Mouse (Mus musculus) liver, postnatal 0 days (tissue): Measurements from ENCODE around the gene Fbxl15. TPM values are rescaled to one million over a fixed set of nuclear protein-coding genes. Genes with fewer than 3 reads are reported as not detected.
A peak's percentile ranks its signal among the peaks of the same experiment; 100 is the strongest.

Source experiments
- ATAC-seq: fragments of 200-750 bp; cut with Nextera tagmentation; 2 replicates; pipeline ENCODE4 v1.8.0; 2017; ENCODE audit warnings: mild to moderate bottlenecking, moderate library complexity
- DNase-seq: peaks from one replicate; pipeline ENCODE4 v3.0.0-alpha.2; 2016
- H3K27ac ChIP-seq: fragments of 300-500 bp; sonication (generic); 2 replicates; pipeline ENCODE4 v1.5.1; 2014; ENCODE audit warnings: antibody characterized with exemption, moderate library complexity, mild to moderate bottlenecking, low read depth
- H3K27me3 ChIP-seq: fragments of 300-500 bp; sonication (generic); 2 replicates; pipeline ENCODE4 v1.6.1; 2014; ENCODE audit warnings: low read length, control low read depth, mixed read lengths; ENCODE audit not compliant: insufficient read depth
- H3K36me3 ChIP-seq: fragments of 300-500 bp; sonication (generic); replicated peaks from 2 replicates; pipeline ENCODE4 v1.6.1; 2014; ENCODE audit warnings: mild to moderate bottlenecking, control low read depth, low read length, moderate library complexity, mixed read lengths; ENCODE audit not compliant: insufficient read depth
- H3K4me1 ChIP-seq: fragments of 300-500 bp; sonication (generic); 2 replicates; pipeline ENCODE4 v1.6.1; 2014; ENCODE audit warnings: antibody characterized with exemption, mild to moderate bottlenecking, control low read depth; ENCODE audit not compliant: insufficient read depth
- H3K4me2 ChIP-seq: fragments of 300-500 bp; sonication (generic); 2 replicates; pipeline ENCODE4 v1.6.1; 2014; ENCODE audit warnings: low read depth, mild to moderate bottlenecking, low read length, moderate library complexity, mixed read lengths
- H3K4me3 ChIP-seq: fragments of 300-500 bp; sonication (generic); 2 replicates; pipeline ENCODE4 v1.5.1; 2014; ENCODE audit warnings: low read depth, low read length
- H3K9ac ChIP-seq: fragments of 300-500 bp; sonication (generic); replicated peaks from 2 replicates; pipeline ENCODE4 v1.6.1; 2014; ENCODE audit warnings: mild to moderate bottlenecking, moderate library complexity
- H3K9me3 ChIP-seq: fragments of 300-500 bp; sonication (generic); 2 replicates; pipeline ENCODE4 v1.6.1; 2016; ENCODE audit warnings: mild to moderate bottlenecking, control low read depth, low read length, mixed read lengths
- CTCF ChIP-seq: sonication (generic); IDR thresholded peaks from 2 replicates; pipeline ENCODE4 v1.5.1; 2016; ENCODE audit warnings: antibody characterized with exemption, low read depth
- EP300 ChIP-seq: IDR thresholded peaks from 2 replicates; pipeline ENCODE4 v1.6.1; 2016; ENCODE audit warnings: antibody characterized with exemption, low read depth, mild to moderate bottlenecking
- WGBS: fragments of 180-500 bp; shearing (Covaris S2); extraction: QIAGEN DNeasy Blood & Tissue Kit; methylation state at CpG from one replicate; pipeline ENCODE4 v1.1.7; 2014; ENCODE audit not compliant: insufficient replicate concordance; 5-methylcytosine and 5-hydroxymethylcytosine counted together
- polyA plus RNA-seq: library from polyadenylated mRNA; unstranded; fragments of >200 nt; fragmentation: Nextera tagmentation; extraction: Ambion mirVana; gene quantifications from 2 replicates; pipeline ENCODE4 v1.2.1, GENCODE M21; 2015

Gene Fbxl15
- polyA plus RNA-seq, 1 experiment from 2014 or later = 8.8 TPM

- H3K4me3 ChIP-seq = no peak overlapping the region
- WGBS = 78% methylated on average over 3 of the region's 3 CpGs
- H3K9ac ChIP-seq = no peak overlapping the region
- H3K36me3 ChIP-seq = peaks cover 30% of the 10 kb centered on the region
- no peaks in the 10 kb centered on the region for H3K9me3 ChIP-seq
- ATAC-seq = no peak
- no peaks in the 10 kb centered on the region for H3K4me1 ChIP-seq
- H3K27ac ChIP-seq = no peak overlapping the region
- TF ChIP-seq EP300 = no peak
- TF ChIP-seq CTCF = no peak
- H3K4me2 ChIP-seq = no peak overlapping the region
- H3K27me3 ChIP-seq = no peaks in the 10 kb centered on the region
- no peak for DNase-seq
Observed at GRCm38 (mm10) chr19:46287566-46287965, 40.4 kb upstream of the Fbxl15 start.

GRCm38 (mm10) chr19:46290535-46291105 lies 37.4 kb upstream of the Fbxl15 start:
- Histone ChIP-seq H3K4me1 (no peaks in the 10 kb centered on the region), H3K36me3 (peaks cover 7% of the 10 kb centered on the region; the same call in 1 of the 2 replicates), H3K4me2 (no peak overlapping the region), H3K9me3 (no peaks in the 10 kb centered on the region), H3K4me3 (no peak overlapping the region), H3K9ac (no peak overlapping the region), H3K27me3 (no peaks in the 10 kb centered on the region), H3K27ac (no peak overlapping the region)
- peak; percentile 66 for ATAC-seq
- TF ChIP-seq CTCF (peak; percentile 17; the same call in 1 of the 2 replicates), EP300 (no peak)
- 53% methylated on average over 12 of the region's 12 CpGs for WGBS
- DNase-seq = peak; percentile 25

DNA sequence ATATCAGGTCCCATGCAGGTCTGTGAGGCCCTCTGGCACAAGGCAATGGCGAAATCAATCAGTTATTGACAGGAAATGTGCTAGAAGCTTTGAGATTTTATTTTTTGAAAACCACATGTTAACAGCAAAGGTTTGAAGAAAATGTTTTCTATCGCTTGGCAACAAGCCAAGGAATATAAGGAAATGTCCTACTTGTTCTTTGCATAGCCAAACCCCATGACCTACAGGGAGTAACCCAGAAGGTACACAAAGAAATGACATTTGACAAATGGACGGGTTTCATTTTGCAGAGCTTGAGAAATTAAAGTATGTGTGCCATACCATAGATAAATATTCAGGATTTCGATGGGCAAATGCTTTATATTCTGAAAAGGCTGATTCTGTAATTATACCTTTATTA lies 31.0 kb upstream of the Fbxl15 start:
- Histone ChIP-seq H3K4me1 (no peaks in the 10 kb centered on the region), H3K9ac (no peak overlapping the region), H3K36me3 (no peaks in the 10 kb centered on the region), H3K9me3 (no peaks in the 10 kb centered on the region), H3K27me3 (no peaks in the 10 kb centered on the region), H3K4me2 (no peak overlapping the region), H3K4me3 (no peak overlapping the region), H3K27ac (no peak overlapping the region)
- TF ChIP-seq EP300 (no peak), CTCF (no peak)
- 66% methylated on average over 4 of the region's 4 CpGs for WGBS
- ATAC-seq (no peak), DNase-seq (no peak)

- Histone ChIP-seq H3K9ac (no peak overlapping the region), H3K4me2 (no peak overlapping the region), H3K27me3 (no peaks in the 10 kb centered on the region), H3K27ac (no peak overlapping the region), H3K4me1 (peaks cover 5% of the 10 kb centered on the region), H3K36me3 (no peaks in the 10 kb centered on the region), H3K4me3 (no peak overlapping the region), H3K9me3 (no peaks in the 10 kb centered on the region)
- ATAC-seq (no peak), DNase-seq (no peak)
- WGBS = 33% methylated on average over 8 of the region's 8 CpGs
- TF ChIP-seq EP300 = no peak
- TF ChIP-seq CTCF = no peak
Observed at GRCm38 (mm10) chr19:46300294-46301045, 27.5 kb upstream of the Fbxl15 start.

GRCm38 (mm10) chr19:46302551-46302950 lies 25.4 kb upstream of the Fbxl15 start:
- Histone ChIP-seq H3K4me1 (peaks cover 12% of the 10 kb centered on the region), H3K4me3 (no peak overlapping the region), H3K9ac (no peak overlapping the region), H3K27ac (no peak overlapping the region), H3K36me3 (peaks cover 2% of the 10 kb centered on the region; the same call in 1 of the 2 replicates), H3K4me2 (no peak overlapping the region), H3K27me3 (no peaks in the 10 kb centered on the region), H3K9me3 (no peaks in the 10 kb centered on the region)
- ATAC-seq (no peak), DNase-seq (no peak)
- WGBS = 79% methylated on average over 4 of the region's 4 CpGs
- TF ChIP-seq EP300 (no peak), CTCF (no peak)

- peak overlapping the region; percentile 81 for H3K27ac ChIP-seq
- peak overlapping the region; percentile 82 for H3K4me2 ChIP-seq
- no peak for TF ChIP-seq EP300
- TF ChIP-seq CTCF = no peak
- DNase-seq (no peak), ATAC-seq (no peak)
- H3K27me3 ChIP-seq = no peaks in the 10 kb centered on the region
- WGBS = 55% methylated on average over 18 of the region's 18 CpGs
- H3K4me3 ChIP-seq = peak overlapping the region; percentile 61
- H3K4me1 ChIP-seq = peaks cover 13% of the 10 kb centered on the region
- H3K9ac ChIP-seq = 0 out of 2 replicates have a peak overlapping the region, but pooled peaks have one; percentile 8
- no peaks in the 10 kb centered on the region for H3K9me3 ChIP-seq
- peaks cover 6% of the 10 kb centered on the region for H3K36me3 ChIP-seq
Observed at GRCm38 (mm10) chr19:46303251-46304215, 24.5 kb upstream of the Fbxl15 start.
